Mouse (Mus musculus): ENCODE data around the gene Kctd8.

GRCm38 (mm10) chr5:69379072-69379471, 37.6 kb upstream of the Kctd8 start:
- TF ChIP-seq POLR2A (IDR thresholded peaks at IDR 0.05; ENCODE audit: borderline replicate concordance, insufficient read depth, low read length) (no peak), CTCF (IDR thresholded peaks at IDR 0.05; ENCODE audit: borderline replicate concordance, insufficient read depth, low read depth, low read length) (no peak)
